Mouse (Mus musculus) forebrain, embryonic 16.5 days (tissue): ENCODE measurements around the gene Lingo2. TPM values are rescaled to one million over a fixed set of nuclear protein-coding genes. Genes with fewer than 3 reads are reported as not detected.
"Not testable (repeated sequence)": the region's sequence is repeated elsewhere in the genome, so short reads cannot be mapped to it uniquely, and the experiment has no call there.

Experiments used
- ATAC-seq: fragments of 200-750 bp; cut with Nextera tagmentation; 2 replicates; pipeline ENCODE4 v1.8.0; 2017; ENCODE audit warnings: mild to moderate bottlenecking, moderate library complexity
- H3K27ac ChIP-seq: fragments of 300-500 bp; sonication (generic); 2 replicates; pipeline ENCODE4 v1.5.1; 2014; ENCODE audit warnings: low read length, control low read depth
- H3K27me3 ChIP-seq: fragments of 300-500 bp; sonication (generic); replicated peaks from 2 replicates; pipeline ENCODE4 v1.6.1; 2014; ENCODE audit warnings: low read length; ENCODE audit not compliant: control insufficient read depth, insufficient read depth
- H3K36me3 ChIP-seq: fragments of 300-500 bp; sonication (generic); 2 replicates; pipeline ENCODE4 v1.6.1; 2014; ENCODE audit not compliant: control insufficient read depth, insufficient read depth
- H3K4me1 ChIP-seq: fragments of 300-500 bp; sonication (generic); replicated peaks from 2 replicates; pipeline ENCODE4 v1.6.1; 2014; ENCODE audit warnings: low read length; ENCODE audit not compliant: control insufficient read depth, insufficient read depth
- H3K4me2 ChIP-seq: fragments of 300-500 bp; sonication (generic); 2 replicates; pipeline ENCODE4 v1.6.1; 2014; ENCODE audit warnings: mild to moderate bottlenecking, low read length, control low read depth
- H3K4me3 ChIP-seq: fragments of 300-500 bp; sonication (generic); replicated peaks from 2 replicates; pipeline ENCODE4 v1.5.1; 2014; ENCODE audit warnings: mild to moderate bottlenecking, low read length, control low read depth
- H3K9ac ChIP-seq: fragments of 300-500 bp; sonication (generic); replicated peaks from 2 replicates; pipeline ENCODE4 v1.6.1; 2014; ENCODE audit warnings: low read depth, low read length, control low read depth
- H3K9me3 ChIP-seq: fragments of 300-500 bp; sonication (generic); 2 replicates; pipeline ENCODE4 v1.6.1; 2016; ENCODE audit warnings: low read length; ENCODE audit not compliant: control insufficient read depth
- WGBS: fragments of 180-500 bp; shearing (Covaris S2); extraction: QIAGEN DNeasy Blood & Tissue Kit; methylation state at CpG from one replicate; pipeline ENCODE4 v1.1.7; 2014; 5-methylcytosine and 5-hydroxymethylcytosine counted together
- polyA plus RNA-seq: library from polyadenylated mRNA; unstranded; fragments of >200 nt; fragmentation: Nextera tagmentation; extraction: Ambion mirVana; gene quantifications from 2 replicates; pipeline ENCODE4 v1.2.1, GENCODE M21; 2015

Lingo2 gene
- polyA plus RNA-seq, 1 experiment from 2014 or later = 43.2 TPM

DNA sequence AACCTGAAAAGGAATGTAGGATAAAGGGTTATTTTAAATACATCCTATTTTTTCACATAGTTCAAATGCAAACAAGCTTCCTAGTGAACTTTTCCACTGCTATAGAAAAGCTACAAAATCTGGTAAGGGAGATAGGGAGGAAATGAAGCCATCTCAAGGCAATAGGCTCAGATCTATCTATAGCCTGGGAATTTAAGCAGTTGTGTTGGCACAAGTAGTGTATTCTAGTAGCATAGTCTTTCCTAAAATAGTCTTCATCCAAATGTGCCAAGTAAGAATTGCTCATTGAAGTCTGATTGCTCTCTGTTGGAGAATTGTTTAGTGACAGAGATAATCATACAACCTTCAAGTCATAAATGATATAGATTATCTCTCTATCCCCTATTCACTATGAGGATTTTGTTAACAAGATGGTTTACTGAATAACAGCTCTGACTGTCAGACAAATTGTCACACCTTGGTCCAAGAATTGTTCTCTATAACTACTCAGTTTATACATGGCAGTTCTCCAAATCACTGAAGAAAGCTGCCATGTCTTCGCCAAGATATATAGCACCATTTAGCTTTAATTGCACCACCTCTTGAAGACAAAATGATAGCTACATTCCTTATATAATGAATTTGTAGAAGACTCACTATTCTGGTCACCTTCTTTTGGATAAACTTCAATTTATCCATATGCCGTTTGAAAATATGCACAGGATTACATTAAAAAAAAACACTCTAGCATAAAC lies 688.9 kb downstream of the Lingo2 start:
- no peaks in the 10 kb centered on the region for H3K27me3 ChIP-seq
- WGBS = 61% methylated on average over 2 of the region's 2 CpGs
- H3K9me3 ChIP-seq = no peaks in the 10 kb centered on the region
- no peak overlapping the region for H3K9ac ChIP-seq
- no peaks in the 10 kb centered on the region for H3K4me1 ChIP-seq
- no peak overlapping the region for H3K4me2 ChIP-seq
- H3K27ac ChIP-seq = no peak overlapping the region
- H3K4me3 ChIP-seq = no peak overlapping the region
- ATAC-seq = no peak
- no peaks in the 10 kb centered on the region for H3K36me3 ChIP-seq

- peak; percentile 85 for ATAC-seq
- H3K4me3 ChIP-seq = no peak overlapping the region
- H3K9ac ChIP-seq = no peak overlapping the region
- no peaks in the 10 kb centered on the region for H3K9me3 ChIP-seq
- no peak overlapping the region for H3K27ac ChIP-seq
- peaks cover 16% of the 10 kb centered on the region for H3K4me1 ChIP-seq
- 11% methylated on average over 7 of the region's 7 CpGs for WGBS
- no peaks in the 10 kb centered on the region for H3K27me3 ChIP-seq
- no peaks in the 10 kb centered on the region for H3K36me3 ChIP-seq
- H3K4me2 ChIP-seq = peak overlapping the region; percentile 42
These were observed 765.2 kb downstream of the Lingo2 start for GRCm38 (mm10) chr4:36186231-36186922.

DNA sequence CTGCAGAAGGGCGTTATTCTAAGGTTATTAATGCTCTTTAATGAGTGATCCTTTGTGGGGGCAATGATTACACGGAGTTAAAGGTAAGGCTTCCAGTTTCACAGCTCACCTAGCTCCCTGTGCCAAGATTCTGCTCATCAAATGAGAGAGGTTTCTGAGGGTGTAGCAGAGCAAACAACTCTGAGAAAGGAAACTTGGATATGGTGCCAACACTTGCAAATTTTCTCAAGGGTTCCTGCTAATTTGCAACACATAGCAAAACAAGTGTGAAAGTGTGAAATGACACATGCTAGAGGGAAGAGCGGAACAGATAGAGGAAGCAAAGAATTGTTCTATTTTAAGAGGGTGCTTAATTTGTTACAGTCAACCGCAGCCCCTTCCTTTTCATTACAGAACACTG lies 767.9 kb downstream of the Lingo2 start:
- H3K4me3 ChIP-seq = no peak overlapping the region
- H3K4me2 ChIP-seq = no peak overlapping the region
- H3K27me3 ChIP-seq = no peaks in the 10 kb centered on the region
- H3K9me3 ChIP-seq = no peaks in the 10 kb centered on the region
- 23% methylated on average over 4 of the region's 4 CpGs for WGBS
- H3K36me3 ChIP-seq = no peaks in the 10 kb centered on the region
- peaks cover 16% of the 10 kb centered on the region for H3K4me1 ChIP-seq
- no peak overlapping the region for H3K27ac ChIP-seq
- no peak overlapping the region for H3K9ac ChIP-seq
- peak; percentile 76 for ATAC-seq

DNA sequence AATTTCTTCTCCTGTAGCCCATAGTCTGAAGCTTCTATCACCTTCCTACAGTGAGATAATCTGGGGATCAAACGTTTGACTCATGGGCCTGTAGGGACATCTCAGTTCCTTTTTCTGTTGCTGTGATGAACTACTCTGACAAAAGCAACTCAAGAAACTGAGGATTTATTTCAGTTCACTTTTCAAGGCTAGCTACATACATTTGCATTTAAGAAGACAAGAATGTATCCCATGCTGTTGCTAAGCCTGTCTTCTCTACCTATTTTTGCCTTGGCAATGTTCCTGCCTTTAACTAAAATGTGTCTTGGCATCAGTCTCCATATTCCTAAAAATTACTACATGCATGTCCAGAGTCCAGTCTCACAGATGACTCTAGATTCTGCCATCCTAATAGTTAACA lies 781.4 kb downstream of the Lingo2 start:
- no peaks in the 10 kb centered on the region for H3K4me1 ChIP-seq
- H3K27ac ChIP-seq = no peak overlapping the region
- H3K4me2 ChIP-seq = no peak overlapping the region
- H3K4me3 ChIP-seq = no peak overlapping the region
- 39% methylated on average over 1 of the region's 1 CpGs for WGBS
- no peaks in the 10 kb centered on the region for H3K9me3 ChIP-seq
- ATAC-seq = no peak
- H3K27me3 ChIP-seq = no peaks in the 10 kb centered on the region
- no peak overlapping the region for H3K9ac ChIP-seq
- no peaks in the 10 kb centered on the region for H3K36me3 ChIP-seq

GRCm38 (mm10) chr4:36131341-36131740 lies 820.2 kb downstream of the Lingo2 start:
- no peak overlapping the region for H3K4me3 ChIP-seq
- no peaks in the 10 kb centered on the region for H3K4me1 ChIP-seq
- no peak for ATAC-seq
- no peak overlapping the region for H3K27ac ChIP-seq
- no peaks in the 10 kb centered on the region for H3K27me3 ChIP-seq
- no peaks in the 10 kb centered on the region for H3K9me3 ChIP-seq
- no peak overlapping the region for H3K9ac ChIP-seq
- H3K36me3 ChIP-seq = no peaks in the 10 kb centered on the region
- H3K4me2 ChIP-seq = no peak overlapping the region

DNA sequence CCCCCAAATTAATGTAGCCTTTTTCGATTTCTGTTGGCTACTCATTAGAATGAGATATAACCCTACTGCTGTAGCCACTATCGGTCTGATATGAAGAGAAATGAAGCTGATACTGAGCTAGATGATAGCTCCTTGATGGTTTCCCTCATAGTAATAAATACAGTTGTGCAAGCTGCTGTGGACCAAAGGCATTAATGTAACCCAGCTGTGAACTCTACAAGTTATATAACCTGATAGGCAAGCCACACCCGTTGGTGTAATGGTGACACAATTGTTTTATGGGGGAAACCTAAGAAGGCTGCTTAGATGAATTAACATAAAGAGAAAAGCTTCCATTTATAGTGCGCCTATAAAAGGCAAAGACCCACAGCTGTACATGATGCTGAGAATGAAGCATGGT lies 856.1 kb downstream of the Lingo2 start:
- WGBS = 83% methylated on average over 4 of the region's 4 CpGs
- Histone ChIP-seq H3K9me3 (no peaks in the 10 kb centered on the region; the same call in 1 of the 2 replicates), H3K27ac (no peak overlapping the region), H3K4me2 (no peak overlapping the region), H3K36me3 (no peaks in the 10 kb centered on the region), H3K27me3 (no peaks in the 10 kb centered on the region), H3K4me1 (no peaks in the 10 kb centered on the region), H3K9ac (no peak overlapping the region), H3K4me3 (no peak overlapping the region)
- no peak for ATAC-seq

DNA sequence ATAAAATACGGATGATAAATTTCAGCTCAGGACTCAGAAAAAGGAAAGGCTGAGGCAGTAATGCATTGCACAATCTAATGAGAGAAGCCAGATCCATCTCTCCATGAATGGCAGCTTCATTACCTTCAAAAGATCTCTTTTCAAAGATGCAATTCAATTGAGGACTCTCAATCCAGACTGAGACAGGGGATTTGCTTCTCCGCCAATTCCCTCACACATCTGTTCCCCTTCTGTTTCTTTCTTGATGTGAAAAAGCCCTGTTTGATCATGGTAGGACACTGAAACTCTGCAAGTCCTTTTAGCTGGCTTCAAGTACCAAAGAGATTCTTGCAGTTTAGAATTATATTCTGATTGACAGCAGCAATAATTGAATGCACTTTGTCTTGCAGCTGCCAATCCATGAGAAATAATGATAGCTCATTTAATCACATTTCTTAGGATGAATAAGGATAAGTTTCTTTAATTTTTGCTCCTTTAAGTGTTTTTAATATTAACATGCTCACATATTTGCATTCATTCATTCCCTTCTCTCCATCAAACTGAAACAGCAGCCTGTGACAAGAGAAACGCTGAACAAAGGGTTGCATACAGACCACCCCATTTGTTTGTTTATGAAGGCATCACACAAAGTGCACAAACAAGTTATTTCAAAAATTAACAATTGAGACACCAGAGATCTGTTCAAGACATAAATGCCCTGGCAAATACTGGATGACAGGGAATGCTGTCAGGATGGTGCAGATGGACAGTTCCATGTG lies 870.3 kb downstream of the Lingo2 start:
- WGBS = 12% methylated on average over 3 of the region's 3 CpGs
- H3K9me3 ChIP-seq = no peaks in the 10 kb centered on the region
- 0 out of 2 replicates have a peak, but pooled peaks cover 2% of the 10 kb centered on the region for H3K4me1 ChIP-seq
- H3K4me3 ChIP-seq = no peak overlapping the region
- peak; percentile 82 for ATAC-seq
- peak overlapping the region; percentile 55 for H3K27ac ChIP-seq
- no peak overlapping the region for H3K4me2 ChIP-seq
- H3K27me3 ChIP-seq = no peaks in the 10 kb centered on the region
- no peaks in the 10 kb centered on the region for H3K36me3 ChIP-seq
- no peak overlapping the region for H3K9ac ChIP-seq

- H3K27ac ChIP-seq = no peak overlapping the region
- no peak for ATAC-seq
- H3K27me3 ChIP-seq = no peaks in the 10 kb centered on the region
- H3K9ac ChIP-seq = no peak overlapping the region
- WGBS = 86% methylated on average over 6 of the region's 6 CpGs
- 0 out of 2 replicates have a peak, but pooled peaks cover 2% of the 10 kb centered on the region for H3K4me1 ChIP-seq
- no peak overlapping the region for H3K4me3 ChIP-seq
- H3K4me2 ChIP-seq = no peak overlapping the region
- no peaks in the 10 kb centered on the region for H3K36me3 ChIP-seq
- no peaks in the 10 kb centered on the region for H3K9me3 ChIP-seq
These were observed 872.5 kb downstream of the Lingo2 start for GRCm38 (mm10) chr4:36078910-36079525.

- H3K27ac ChIP-seq, H3K27me3 ChIP-seq, H3K9me3 ChIP-seq, H3K4me3 ChIP-seq, H3K36me3 ChIP-seq, ATAC-seq, H3K9ac ChIP-seq, H3K4me1 ChIP-seq, H3K4me2 ChIP-seq: not testable (repeated sequence)
- 68% methylated on average over 1 of the region's 1 CpGs for WGBS
These were observed 886.8 kb downstream of the Lingo2 start for GRCm38 (mm10) chr4:36064701-36065100.
